Mouse (Mus musculus): ENCODE data around the gene Osbpl7.

Osbpl7 gene

DNA sequence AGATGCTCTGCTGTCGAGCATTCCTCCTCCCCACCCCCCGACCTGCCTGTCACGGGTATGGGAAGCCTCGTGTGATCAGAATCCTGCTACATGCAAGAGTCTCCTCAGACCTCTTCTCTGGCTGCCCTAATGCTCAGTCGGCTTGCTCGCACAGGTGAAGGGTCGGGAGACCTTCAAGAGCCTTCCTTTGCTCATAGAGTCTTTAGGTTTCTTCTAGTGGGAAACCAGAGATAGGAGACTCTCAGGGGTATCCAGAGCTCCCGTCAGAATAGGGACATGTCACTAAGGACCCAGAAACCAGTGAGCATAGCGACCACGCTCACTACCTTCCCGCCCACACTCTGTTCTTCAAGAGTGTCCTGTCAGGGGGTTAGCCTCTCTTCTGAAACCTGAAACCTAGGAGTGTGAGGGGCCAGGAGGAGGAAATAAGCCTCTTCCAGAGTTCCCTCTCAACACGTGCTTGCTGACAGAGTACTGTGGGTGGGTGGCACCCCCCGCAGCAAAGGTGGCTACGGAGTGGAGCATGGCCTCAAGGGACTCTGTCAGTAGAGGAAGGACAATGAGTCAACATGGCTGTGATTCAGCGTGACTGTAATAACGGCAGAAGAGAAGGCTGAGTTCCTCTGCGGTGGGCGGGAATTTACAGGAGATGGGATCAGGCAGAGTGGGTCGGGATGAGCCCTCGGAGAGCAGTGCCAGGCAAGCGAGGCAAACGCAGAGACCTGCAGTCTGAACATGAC, 33.1 kb downstream of the Osbpl7 start:
- DNase-seq = no peak

GRCm38 (mm10) chr11:97084821-97085505, 34.5 kb downstream of the Osbpl7 start:
- DNase-seq = no peak

- no peak for DNase-seq
These were observed 35.9 kb downstream of the Osbpl7 start for GRCm38 (mm10) chr11:97086365-97086764.

DNA sequence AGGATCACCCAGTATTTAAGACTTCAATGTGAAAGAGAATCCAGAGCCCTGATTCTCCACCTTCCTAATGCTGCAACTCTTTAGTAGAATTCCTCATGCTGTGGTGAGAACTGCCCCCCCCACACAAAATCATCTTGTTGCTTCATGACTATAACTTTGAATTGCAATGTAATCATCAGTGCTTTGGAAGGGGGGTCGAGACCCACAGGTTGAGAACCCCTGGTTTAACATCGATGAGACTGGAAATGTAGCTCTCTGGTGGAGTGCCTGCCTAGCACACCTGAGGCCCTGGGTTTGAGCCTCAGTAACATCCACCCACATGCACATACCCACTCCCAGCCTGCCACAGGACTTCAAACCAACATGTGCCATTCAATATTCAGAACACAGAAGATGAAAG, 44.2 kb downstream of the Osbpl7 start:
- DNase-seq = no peak

DNA sequence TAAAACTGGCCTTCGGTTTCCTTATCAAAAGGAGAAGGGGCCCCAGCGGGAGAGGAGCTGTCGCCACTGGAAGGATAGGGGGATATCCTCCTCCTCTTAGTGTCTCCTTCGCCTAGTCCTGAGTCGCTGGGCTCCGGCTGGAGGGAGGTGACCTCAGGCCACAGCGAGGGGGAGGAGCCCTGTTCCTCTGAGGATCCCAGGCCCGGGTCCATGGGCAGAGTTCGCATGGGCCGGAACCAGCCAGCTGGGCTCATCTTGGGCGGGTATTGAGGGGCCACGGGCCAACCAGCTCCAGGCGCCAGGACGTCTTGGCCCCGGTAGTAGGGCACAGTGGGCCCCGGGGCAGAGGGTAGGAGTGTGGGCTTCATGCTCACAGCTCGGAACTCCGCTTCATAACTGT, 48.4 kb downstream of the Osbpl7 start:
- no peak for DNase-seq

DNA sequence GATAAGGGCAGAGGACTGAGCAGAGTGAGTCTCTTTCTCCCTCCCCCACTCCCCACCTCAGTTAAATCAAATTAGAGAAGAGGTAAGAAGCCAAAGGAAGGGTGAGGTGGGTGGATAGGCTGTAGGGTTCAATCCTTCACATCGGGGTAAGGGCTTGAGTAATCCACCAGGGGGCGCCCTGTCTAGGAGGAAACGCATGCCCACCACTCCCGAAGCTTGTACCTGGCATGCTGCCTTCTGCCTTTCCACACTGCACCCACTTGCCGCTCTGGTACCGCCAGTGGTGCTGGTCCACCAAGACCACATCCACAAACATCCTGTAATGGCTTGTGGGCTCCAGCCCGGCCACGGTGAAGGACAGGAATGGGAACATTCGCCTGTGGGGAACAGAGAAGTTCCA, 51.3 kb downstream of the Osbpl7 start:
- peak; percentile 93 for DNase-seq

- DNase-seq = no peak
These were observed 53.0 kb downstream of the Osbpl7 start for GRCm38 (mm10) chr11:97103163-97104090.

DNA sequence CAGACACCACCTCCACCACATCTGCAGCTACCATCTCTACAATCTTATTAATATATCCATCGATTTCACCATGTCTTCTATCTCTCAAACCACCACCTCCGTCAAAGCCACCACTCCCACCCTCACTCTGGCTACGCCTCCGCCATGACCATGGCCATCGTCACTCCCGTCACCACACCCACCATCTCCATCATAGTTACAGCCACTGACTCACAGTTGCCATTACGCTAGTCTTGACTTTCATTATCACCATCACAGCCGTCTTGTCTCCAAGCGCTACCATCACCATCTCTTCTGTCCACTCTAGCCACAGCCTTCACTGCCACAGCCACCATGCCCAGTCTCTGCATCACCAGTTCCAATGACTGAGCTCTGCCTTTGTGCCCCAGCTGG, 53.7 kb downstream of the Osbpl7 start:
- no peak for DNase-seq

DNA sequence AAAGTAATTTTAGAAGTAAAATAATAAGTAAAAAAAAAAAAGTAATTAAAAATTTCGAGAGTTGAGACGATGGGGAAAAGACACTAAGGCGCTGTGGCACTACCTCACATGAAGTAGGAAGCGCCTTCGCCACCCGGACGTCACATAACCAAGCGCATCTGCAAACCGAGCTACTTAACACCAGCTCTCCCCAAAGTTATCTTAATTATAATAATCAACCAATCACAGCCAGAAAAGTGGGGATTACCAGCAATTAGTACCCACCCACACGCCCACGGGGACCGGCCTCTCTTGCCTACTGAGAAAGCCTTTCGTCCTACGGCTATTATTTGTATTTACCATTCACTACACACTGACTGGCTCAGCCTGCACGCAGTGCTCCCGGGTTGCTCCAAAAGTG, 58.5 kb downstream of the Osbpl7 start:
- DNase-seq = no peak

- no peak for DNase-seq
These were observed 62.2 kb downstream of the Osbpl7 start for GRCm38 (mm10) chr11:97112519-97113125.

- DNase-seq = peak; percentile 71
These were observed 64.5 kb downstream of the Osbpl7 start, which contains the start of gene Tbx21 for GRCm38 (mm10) chr11:97114671-97115601. Gene Tbx21, minus strand, starts transcription at chr11:97115331.

- peak; percentile 49 for DNase-seq
These were observed 65.4 kb downstream of the Osbpl7 start for GRCm38 (mm10) chr11:97115797-97116196.

All from thymus, postnatal 4 days (tissue).